Mouse (Mus musculus) heart, adult 11 months (tissue): ENCODE data around the gene Enpep.

ENCODE experiments used
- DNase-seq: peaks from one replicate; pipeline ENCODE4 v3.0.0; 2022

The Enpep gene

GRCm38 (mm10) chr3:129311951-129312350 lies 20.6 kb downstream of the Enpep start:
- DNase-seq = peak; percentile 93

- peak; percentile 69 for DNase-seq
These were observed 22.6 kb downstream of the Enpep start for GRCm38 (mm10) chr3:129309926-129310325.

GRCm38 (mm10) chr3:129308876-129309275 lies 23.6 kb downstream of the Enpep start:
- DNase-seq = no peak

GRCm38 (mm10) chr3:129308102-129308752 lies 24.3 kb downstream of the Enpep start:
- no peak for DNase-seq

- peak; percentile 70 for DNase-seq
These were observed 28.6 kb downstream of the Enpep start for GRCm38 (mm10) chr3:129303941-129304340.

- DNase-seq = peak; percentile 46
These were observed 32.6 kb downstream of the Enpep start for GRCm38 (mm10) chr3:129299874-129300273.

- peak; percentile 55 for DNase-seq
These were observed 33.9 kb downstream of the Enpep start for GRCm38 (mm10) chr3:129298606-129299005.

GRCm38 (mm10) chr3:129296994-129297393 lies 35.5 kb downstream of the Enpep start:
- DNase-seq = peak; percentile 89

- DNase-seq = peak; percentile 60
These were observed 36.6 kb downstream of the Enpep start for GRCm38 (mm10) chr3:129295883-129296282.

- DNase-seq = peak; percentile 44
These were observed 43.0 kb downstream of the Enpep start for GRCm38 (mm10) chr3:129289536-129289935.

GRCm38 (mm10) chr3:129287140-129287539 lies 45.4 kb downstream of the Enpep start:
- no peak for DNase-seq

GRCm38 (mm10) chr3:129286426-129286825 lies 46.1 kb downstream of the Enpep start:
- peak; percentile 70 for DNase-seq

GRCm38 (mm10) chr3:129284326-129284725 lies 48.2 kb downstream of the Enpep start:
- peak; percentile 77 for DNase-seq

- peak; percentile 22 for DNase-seq
These were observed 53.1 kb downstream of the Enpep start for GRCm38 (mm10) chr3:129279441-129279840.

GRCm38 (mm10) chr3:129273156-129273831 lies 59.2 kb downstream of the Enpep start:
- DNase-seq = peak; percentile 36

GRCm38 (mm10) chr3:129270044-129270443 lies 62.5 kb downstream of the Enpep start:
- peak; percentile 89 for DNase-seq

GRCm38 (mm10) chr3:129268886-129269683 lies 63.4 kb downstream of the Enpep start:
- peak; percentile 50 for DNase-seq

GRCm38 (mm10) chr3:129258497-129258896 lies 74.0 kb downstream of the Enpep start:
- DNase-seq = peak; percentile 29

- peak; percentile 74 for DNase-seq
These were observed 75.8 kb downstream of the Enpep start for GRCm38 (mm10) chr3:129256766-129257165.

- peak; percentile 79 for DNase-seq
These were observed 76.2 kb downstream of the Enpep start for GRCm38 (mm10) chr3:129256283-129256682.

GRCm38 (mm10) chr3:129254246-129254645 lies 78.3 kb downstream of the Enpep start:
- DNase-seq = peak; percentile 68

GRCm38 (mm10) chr3:129250997-129251396 lies 81.5 kb downstream of the Enpep start:
- peak; percentile 31 for DNase-seq

GRCm38 (mm10) chr3:129238664-129239258 lies 93.8 kb downstream of the Enpep start:
- DNase-seq = peak; percentile 56
